Mouse (Mus musculus) right cerebral cortex, adult 18-20 months (tissue): ENCODE measurements around the gene Ppox.
"Not testable (repeated sequence)": the region's sequence is repeated elsewhere in the genome, so short reads cannot be mapped to it uniquely, and the experiment has no call there.

Experiments
- DNase-seq: peaks from one replicate; pipeline ENCODE4 v3.0.0; 2022; ENCODE audit warnings: mixed read lengths

Ppox gene

GRCm38 (mm10) chr1:171241952-171242351, 39.0 kb downstream of the Ppox start:
- not testable (repeated sequence) for DNase-seq

- DNase-seq = no peak
Observed at GRCm38 (mm10) chr1:171240911-171241310, 40.1 kb downstream of the Ppox start.

DNA sequence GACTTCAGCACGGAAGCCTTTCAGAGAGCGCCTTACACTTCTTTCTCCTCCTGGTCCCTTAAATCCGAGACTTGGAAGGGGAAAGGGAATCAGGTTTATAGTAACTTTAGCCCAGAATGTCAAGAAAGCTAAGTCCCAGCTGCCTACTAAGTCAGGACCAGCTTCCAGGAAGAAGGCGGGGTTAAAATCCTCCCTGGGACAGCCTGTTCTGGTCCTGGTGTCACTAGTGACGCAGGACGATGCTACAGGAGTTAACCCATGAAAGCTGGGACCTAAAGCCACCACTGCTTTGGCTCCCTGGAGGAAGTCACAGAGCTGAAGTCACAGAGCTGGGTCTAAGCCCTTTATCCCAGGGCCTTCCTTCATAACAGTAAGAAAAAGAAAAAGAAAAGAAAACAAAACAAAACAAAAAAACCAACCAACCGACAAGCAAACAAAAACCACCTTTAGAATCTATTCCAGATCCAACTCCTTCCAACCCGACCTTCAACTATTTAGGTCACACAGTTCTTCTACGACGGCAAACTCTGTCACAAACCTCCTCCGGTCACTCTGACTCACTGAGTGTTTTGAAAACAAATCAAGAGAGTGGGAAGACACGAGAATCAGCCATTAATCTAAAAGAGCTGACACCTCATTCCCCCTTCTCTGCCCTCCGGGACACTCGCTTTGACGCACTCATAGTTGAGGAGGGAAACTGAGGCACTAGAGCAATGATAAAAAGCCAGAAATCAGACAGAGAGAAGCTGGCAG, 40.8 kb downstream of the Ppox start:
- no peak for DNase-seq

DNA sequence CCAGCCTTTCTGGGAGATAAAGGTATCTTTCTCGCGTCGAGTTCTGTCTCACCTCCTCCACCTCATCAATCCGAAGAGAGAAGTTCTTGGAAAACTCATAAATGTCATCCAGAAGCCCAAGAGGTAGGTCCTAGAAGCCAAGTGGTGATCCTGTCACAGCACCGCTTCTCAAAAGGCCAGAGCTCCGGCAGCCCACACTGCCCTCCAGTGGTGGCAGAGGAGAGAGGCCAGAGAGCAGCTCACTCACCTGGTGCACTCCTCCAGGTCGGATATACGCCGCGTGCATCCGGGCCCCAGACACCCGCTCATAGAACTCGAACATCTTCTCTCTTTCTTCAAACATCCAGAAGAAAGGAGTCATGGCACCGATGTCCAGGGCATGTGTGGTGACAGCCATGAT, 42.5 kb downstream of the Ppox start:
- DNase-seq = no peak

DNA sequence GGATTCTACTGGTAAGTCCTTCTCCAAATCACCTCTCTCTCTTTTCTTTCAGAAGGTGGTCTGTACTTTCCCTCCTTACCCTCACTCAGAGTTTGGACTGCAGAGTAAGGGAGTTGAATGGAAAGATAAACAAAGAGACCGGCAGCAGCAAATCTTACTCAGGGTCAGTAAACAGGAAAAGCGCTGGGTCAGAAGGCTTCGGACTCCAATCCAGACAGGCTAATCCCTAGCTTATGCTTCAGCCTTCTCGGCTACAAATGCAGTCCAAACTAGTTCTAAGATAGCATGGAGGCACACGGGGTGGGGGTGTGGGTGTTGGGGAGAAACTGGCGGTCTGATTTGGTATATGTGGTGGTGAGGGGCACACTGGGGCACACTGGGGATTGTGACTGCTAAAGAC, 43.5 kb downstream of the Ppox start:
- no peak for DNase-seq

DNA sequence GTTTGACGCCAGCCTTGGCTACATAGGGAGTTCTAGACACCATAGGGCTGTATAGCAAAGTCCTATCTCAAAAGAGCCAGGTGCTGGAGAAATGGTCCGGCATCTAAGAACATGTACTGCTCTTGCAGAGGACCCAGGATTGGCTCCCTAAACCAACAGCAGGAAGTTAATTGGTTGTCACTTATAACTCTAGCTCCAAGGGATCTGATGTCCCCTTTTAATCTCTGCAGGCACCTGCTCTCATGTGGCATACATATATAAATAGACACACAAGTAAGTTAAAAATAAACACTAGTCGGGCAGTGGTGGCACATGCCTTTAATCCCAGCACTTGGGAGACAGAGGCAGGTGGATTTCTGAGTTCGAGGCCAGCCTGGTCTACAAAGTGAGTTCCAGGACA, 45.2 kb downstream of the Ppox start:
- no peak for DNase-seq

DNA sequence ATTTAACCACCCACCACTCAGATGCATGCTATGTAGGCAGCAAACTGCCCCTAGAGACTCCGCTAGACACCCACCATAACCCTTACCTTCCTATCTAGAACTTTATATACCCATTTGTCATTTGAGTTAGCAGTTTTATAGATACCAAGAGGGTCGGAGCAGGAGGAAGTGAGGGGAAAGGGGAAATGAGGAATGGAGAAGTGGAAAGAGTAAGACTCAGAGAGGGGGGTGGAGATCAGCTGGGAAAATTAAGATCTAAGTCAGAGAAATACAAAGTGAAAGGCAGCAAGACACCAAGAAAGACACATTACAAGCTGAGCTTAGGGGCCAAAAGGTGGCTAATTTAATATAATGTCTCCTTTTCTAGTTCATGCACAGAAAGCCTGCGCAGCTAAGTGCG, 46.4 kb downstream of the Ppox start:
- DNase-seq = no peak

DNA sequence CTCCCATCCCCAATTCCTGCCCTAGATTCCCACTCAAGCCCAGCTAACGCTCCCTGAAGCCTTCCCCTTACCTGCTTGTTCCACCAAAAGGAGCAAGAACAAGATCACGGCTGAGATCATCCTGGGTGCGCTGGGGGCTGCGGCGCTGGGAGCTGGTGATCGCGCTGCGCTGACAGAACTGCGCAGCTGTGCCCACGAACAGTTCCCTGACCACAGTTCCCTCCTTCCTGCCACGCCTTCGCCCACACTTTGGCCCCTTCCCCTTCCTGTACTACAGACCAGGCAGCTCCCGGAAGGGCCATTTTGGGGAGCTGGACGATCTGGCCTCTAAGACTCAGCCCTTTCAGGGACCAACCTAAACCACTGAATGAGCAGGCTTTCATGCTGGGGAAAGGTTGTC, 46.9 kb downstream of the Ppox start, which contains the start of gene Fcer1g:
Gene Fcer1g (minus strand): TSS at position 240 of the 400 bp plus-strand sequence.
- no peak for DNase-seq

DNA sequence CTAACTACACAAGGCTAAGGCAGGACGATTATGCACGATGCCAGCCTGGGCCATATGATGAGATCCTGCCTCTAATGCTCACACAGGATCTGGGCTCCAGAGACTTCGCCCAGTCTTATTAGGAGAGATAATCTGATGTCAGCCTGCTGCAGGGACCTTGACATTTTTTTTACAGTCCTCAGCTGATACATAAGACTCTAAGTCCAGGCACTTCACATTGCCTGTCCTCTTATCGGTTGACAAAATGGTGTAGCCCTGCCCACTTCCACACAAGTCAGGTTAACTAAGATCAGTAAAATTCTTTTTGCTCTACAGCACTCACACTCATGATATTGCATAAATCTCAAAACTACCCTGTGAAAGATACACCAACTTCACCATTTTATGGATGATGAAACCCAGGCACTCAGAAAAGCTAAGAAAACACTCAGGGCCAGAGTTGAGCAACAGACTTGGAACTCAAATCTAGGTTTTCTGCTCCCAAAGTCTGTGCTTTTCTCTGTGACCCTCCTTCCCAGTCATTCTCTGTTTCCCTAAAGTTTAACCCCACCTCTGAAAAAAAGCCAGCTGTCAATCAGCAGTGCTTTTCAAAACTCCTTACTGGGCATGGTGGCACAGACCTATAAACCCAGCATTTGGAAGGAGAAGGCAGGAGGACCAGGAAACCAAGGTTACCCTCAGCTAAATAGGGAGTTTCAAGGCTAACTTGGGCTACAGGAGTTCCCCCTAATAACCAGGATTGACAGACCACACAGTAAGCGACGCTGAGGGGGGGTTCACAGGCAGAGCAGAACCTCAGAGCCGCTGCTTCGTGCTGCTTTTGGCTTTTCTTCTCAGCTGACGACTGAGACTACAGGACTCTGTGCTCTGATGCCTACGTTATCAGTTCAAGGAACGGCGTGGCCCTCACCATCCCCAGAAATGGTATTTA, 47.9 kb downstream of the Ppox start:
- DNase-seq = no peak

GRCm38 (mm10) chr1:171232348-171232747, 48.6 kb downstream of the Ppox start:
- no peak for DNase-seq

DNA sequence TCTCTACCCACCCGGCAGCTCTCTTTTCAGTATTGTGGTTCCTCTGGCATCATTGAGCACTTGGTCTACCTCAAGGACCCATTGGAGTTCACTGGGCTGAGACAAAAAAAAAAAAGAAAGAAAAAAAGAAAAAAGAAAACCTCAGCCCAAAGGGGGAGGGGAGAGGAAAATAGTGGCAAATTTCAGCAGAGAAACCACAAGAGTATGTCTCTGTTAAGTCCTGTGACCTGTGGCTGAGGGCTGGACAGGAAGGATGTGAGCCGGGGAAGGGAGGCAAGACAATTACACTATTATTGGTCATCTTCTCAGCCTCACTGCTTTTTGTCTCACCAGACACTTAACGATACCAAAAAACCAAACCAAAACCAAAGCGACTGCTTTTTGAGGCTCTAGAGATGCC, 49.1 kb downstream of the Ppox start:
- no peak for DNase-seq

GRCm38 (mm10) chr1:171230215-171230614, 50.8 kb downstream of the Ppox start:
- DNase-seq = no peak

DNA sequence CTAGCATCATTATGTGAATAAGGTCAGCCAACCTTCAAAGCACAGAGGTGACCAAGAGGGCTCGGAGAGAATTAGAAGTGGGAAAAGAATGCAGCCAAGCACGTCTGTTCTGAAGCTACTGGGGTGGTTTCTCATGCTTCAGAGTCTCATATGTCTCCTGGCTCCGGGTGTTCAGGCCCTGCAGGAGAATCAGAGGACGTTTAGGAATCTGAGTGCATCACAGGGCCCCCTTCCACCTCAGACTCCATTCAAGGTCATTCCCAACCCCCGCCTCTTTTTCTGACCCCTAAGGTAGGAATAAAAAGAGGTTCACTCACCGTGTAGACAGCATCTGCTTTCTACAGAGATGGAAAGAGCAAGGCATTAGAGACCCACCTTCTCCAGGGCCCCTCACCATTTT, 51.2 kb downstream of the Ppox start:
- DNase-seq = no peak

DNA sequence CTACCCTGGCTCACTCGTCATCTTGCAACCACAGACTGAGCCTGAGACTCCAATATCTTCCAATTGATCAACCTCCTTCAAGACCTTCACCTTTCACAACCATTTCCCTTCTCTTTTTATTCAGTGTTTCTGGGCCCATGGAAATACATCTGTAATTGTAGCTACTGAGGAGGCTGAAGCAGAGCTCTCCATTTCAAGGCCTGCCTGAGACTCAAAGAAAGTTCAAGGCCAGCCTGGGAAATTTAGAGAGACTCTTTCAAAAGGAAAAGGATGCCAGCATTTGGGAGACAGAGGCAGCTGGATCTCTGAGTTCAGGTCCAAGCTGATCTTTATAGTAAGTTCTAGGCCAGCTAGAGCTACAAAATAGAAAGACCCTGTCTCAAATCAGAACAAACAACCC, 53.1 kb downstream of the Ppox start:
- no peak for DNase-seq

- DNase-seq = no peak
Observed at GRCm38 (mm10) chr1:171226780-171227179, 54.2 kb downstream of the Ppox start.
